Mouse (Mus musculus) activated CD4-positive, CD25-positive, alpha-beta regulatory T cell, adult 9 weeks (primary cell): ENCODE data around the gene Lap3. TPM values are rescaled to one million over a fixed set of nuclear protein-coding genes. Genes with fewer than 3 reads are reported as not detected.

ENCODE experiments used
- polyA plus RNA-seq: library from polyadenylated mRNA; unstranded; fragments of 100-300 nt; shearing (Covaris generic); gene quantifications from one replicate; pipeline ENCODE4 v1.2.1, GENCODE M21; 2017

The Lap3 gene
- polyA plus RNA-seq = 32.7 TPM

DNA sequence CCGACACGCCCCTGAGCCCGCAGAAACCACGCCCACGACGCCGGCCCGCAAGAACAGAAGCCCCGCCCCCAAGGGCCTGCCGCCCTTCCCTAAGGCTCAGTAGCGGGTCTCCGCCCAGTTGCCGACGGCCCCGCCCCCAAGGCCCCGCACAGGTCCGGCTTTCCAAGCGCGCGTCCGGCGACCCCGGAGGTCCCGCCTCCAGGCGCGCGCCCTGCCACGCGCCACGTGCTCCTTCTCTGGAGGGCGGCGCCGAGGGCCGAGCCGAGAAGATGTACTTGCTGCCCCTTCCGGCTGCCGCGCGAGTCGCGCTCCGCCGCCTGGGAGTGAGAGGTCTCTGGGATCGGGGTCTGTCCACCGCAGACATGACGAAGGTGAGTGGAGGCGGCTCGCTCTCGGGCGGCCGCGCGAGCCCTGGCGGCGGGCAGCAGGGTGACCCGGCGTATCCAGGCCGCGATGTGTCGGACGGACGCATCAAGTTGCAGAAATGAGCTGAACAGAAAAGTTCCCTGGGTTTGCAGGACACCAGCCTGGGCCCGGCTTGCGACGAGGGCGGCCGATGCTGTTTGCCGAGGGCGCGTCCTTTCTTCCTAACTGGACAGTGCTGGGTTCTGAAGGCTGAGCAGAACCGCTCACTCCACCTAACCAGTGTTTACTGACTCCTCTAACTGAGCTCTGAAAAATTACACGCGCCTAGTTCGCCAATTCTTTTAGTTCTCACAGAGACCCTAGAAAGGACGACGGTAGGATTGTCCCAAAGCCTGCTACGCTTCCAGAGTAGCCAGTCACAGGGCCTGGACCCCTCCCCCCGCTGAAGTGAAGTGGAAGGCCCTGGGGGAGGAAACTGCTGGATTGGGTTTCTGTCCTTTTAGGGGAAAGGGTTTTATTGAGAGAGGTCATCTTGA lies at the start of gene Lap3:
TSS of gene Lap3 (plus strand) at position 184 of the 902 bp plus-strand sequence.

DNA sequence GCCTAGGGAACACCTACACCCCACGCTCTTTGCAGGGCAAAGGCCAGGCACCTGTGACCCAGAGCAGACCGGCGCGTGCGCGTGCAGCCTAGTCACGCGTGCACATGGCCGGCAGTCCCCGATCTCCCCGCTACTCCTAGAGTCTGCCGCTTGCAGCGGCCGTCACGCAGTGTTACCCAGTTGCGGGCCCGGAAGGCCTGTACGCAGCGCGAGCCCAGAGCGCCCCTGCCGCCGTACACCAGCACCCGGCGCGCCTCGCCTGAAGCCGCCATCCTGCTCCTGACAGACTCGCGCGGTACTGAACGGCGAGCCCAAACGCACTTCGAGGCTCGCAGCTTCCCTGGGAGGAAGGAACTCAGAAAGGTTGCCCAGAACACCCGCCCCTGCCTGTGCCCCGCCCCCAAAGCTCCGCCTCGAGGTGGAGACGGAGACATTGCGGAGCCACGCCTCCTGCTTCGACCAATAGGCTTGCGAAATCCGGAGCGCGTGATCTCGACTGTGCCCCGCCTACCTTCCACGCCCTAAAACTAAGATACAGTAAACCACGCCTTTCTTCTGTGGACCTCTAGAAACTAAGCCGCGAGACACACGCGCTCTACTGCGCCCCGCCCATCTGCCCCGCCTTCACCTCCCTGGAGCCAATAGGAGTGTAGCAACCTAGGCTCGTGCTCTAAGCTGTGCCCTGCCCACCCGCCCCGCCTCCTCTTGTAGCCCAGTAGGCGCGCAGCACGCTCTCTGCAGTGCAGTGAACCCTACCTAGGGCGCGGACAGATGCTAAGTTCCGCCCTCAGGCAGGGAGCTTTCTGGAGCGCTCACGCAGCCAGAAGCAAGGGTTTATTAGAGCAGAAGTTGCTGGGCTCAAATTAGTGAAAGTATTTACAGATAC lies 43.1 kb upstream of the Lap3 start, which contains the start of gene Qdpr:
TSS of gene Qdpr (minus strand) at position 406 of the 886 bp plus-strand sequence.

DNA sequence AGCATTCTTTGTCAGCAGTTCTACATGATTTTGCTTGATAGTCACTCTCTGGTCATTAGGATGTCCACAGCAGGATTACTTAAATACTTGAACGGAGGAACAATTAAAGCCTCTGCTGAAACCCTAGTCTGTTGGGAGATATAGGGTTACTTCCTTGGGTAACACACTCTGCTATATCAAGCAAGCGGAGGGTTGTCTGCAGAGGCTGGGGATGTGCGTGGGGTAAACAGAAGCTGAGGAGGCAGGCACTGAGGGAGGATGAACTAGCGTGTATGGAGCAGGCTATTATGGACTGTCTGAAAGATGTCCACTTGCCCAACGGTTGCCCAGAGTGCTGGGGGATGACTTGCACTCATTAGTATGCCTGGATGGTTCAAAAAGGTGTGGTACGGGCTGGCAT lies 39.7 kb upstream of the Lap3 start, which contains the start of gene Clrn2:
TSS of gene Clrn2 (plus strand) at position 301 of the 400 bp plus-strand sequence.

DNA sequence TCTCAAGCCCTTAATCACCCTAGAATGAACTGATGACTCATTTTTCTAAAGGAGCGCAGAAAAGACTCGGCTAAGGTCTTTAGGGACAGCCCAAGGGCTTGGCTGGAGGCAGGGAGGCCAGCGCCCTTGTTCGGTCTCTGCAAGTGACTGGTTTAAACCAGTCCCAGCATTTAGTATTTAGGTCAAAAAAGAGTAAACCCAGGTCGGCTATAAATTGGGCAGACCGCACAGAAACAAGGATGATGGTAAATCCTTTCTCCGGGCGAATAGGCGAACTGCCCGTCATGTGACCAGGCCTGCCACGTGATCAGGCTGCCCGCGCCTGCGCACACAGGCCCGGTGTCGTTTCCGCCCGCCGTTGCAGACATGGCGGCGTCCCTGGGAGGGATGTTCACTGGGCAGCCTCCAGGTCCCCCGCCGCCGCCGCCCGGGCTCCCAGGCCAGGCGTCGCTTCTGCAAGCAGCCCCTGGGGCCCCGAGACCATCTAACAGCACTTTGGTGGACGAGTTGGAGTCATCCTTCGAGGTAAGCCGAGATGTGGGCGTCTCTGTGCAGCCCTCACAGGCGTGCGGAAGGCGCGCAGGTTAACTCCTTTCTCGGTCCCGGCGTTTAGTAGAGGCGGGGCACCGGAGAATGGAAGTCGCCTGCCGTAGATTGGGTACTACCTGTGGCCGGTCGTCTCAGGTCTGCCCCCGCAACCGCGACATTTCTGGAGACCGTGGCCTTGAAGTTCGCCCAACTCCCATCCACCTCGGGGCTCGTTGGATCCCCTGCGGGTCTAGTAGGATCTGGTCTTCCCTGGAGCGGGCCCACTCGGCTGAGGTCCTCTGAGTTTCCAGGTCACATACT lies 27.0 kb downstream of the Lap3 start, which contains the start of gene Med28:
TSS of gene Med28 (plus strand) at position 270 of the 849 bp plus-strand sequence.

Other genes with a start within 250 kb of the Lap3 start
- 93.6 TPM for gene Qdpr, start 43.1 kb upstream of the Lap3 start, polyA plus RNA-seq
- not detected for gene Clrn2, start 39.6 kb upstream of the Lap3 start, polyA plus RNA-seq
- 307 TPM for gene Med28, start 26.9 kb downstream of the Lap3 start, polyA plus RNA-seq
- gene Fam184b, start 146.2 kb downstream of the Lap3 start, polyA plus RNA-seq = not detected
- 10.8 TPM for gene Ncapg, start 176.5 kb downstream of the Lap3 start, polyA plus RNA-seq